Mouse (Mus musculus): ENCODE results near the gene Idi2. TPM values are rescaled to one million over a fixed set of nuclear protein-coding genes. Genes with fewer than 3 reads are reported as not detected.
"Not testable (repeated sequence)": the region's sequence is repeated elsewhere in the genome, so short reads cannot be mapped to it uniquely, and the experiment has no call there.

Idi2 gene
- total RNA-seq, 2 experiments from 2014 or later, result not detected

GRCm38 (mm10) chr13:8997221-8997620 lies 44.6 kb downstream of the Idi2 start:
- not testable (repeated sequence) for DNase-seq

- no peak for DNase-seq
These were observed 46.8 kb downstream of the Idi2 start for GRCm38 (mm10) chr13:8999464-8999863.

- DNase-seq, result no peak
These were observed 50.6 kb downstream of the Idi2 start for GRCm38 (mm10) chr13:9003306-9003705.

Small RNA genes lying within 50 kb of the gene (microRNA-seq; reads per million reads assigned to microRNA genes)
- 0 reads per million in 2 experiments for gene Gm22750

Other genes with a start within 250 kb of the Idi2 start
- gene Wdr37, start 81.0 kb upstream of the Idi2 start, total RNA-seq (2021), result 100 to 1,000 TPM in 1 of 2 experiments, 10 to 100 TPM in 1; 95.8 to 101 TPM
- gene Idi1, start 67.4 kb upstream of the Idi2 start, total RNA-seq (2021), result 10 to 100 TPM; 35.7 to 40.8 TPM
- not detected for gene Gm9745, start 4.6 kb upstream of the Idi2 start, total RNA-seq (2021)
- gene Gtpbp4, start 43.2 kb downstream of the Idi2 start, total RNA-seq (2021), result 10 to 100 TPM; 37.2 to 41.0 TPM
- 10 to 100 TPM; 68.8 to 73.1 TPM for gene Larp4b, start 141.0 kb downstream of the Idi2 start, total RNA-seq (2021)

All from layer of hippocampus, postnatal 36 days (tissue).